Mouse (Mus musculus): ENCODE measurements around the gene Hsp90ab1.

- TF ChIP-seq CTCF (conservative IDR thresholded peaks at IDR 0.05; ENCODE audit: low read length) (no peak), POU5F1 (IDR thresholded peaks at IDR 0.05; ENCODE audit: borderline replicate concordance, low read length) (no peak)
These were observed 28.2 kb downstream of the Hsp90ab1 start for GRCm38 (mm10) chr17:45544873-45545277.
